In the genomic region with DNA sequence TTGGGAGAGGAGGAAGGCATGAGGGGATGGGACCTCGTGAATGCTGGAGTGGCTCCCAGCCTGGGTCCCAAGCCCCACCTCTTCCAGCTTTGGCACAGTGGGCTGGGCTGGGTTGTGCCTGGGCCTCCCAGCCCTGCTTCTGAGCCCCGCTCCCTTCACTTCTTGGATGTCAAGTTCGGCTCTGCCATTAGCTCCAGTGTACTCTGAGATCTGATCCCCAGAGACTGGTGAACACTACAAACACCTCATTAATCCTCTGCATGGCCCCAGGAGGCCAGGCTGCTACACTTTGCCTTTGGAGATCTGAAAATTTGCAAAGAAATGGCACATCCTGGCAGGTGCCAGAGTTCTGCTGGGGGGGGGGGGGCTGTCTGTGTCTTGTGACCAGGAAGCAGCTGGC, we compare ENCODE assay signal across 17 mouse cellular contexts. TPM values are rescaled to one million over a fixed set of nuclear protein-coding genes. Genes with fewer than 3 reads are reported as not detected.
DNase-seq lines count a peak whose midpoint lies in the region; ATAC-seq and TF ChIP-seq lines count a peak whose summit lies in the region.
"Had no signal": no experiment of that assay in that cellular context is flagged by ENCODE, and none has a peak within 500 bp of the region (broad histone marks: within the 10 kb centered on the region; RNA-seq: fewer than 3 reads in every experiment).

No protein-coding gene starts in this region.

- H3K4me2 ChIP-seq in hindbrain, postnatal 0 days (ENCODE audit: low read depth, low read length): no peak overlapping the region
- H3K4me2 ChIP-seq in hindbrain, embryonic 11.5 days (replicated peaks; ENCODE audit: low read depth, low read length): no peak overlapping the region
- no peak overlapping the region for H3K4me2 ChIP-seq in midbrain, embryonic 13.5 days (replicated peaks)
- H3K4me2 ChIP-seq: embryonic facial prominence, embryonic 13.5 days; forebrain, embryonic 13.5 days; heart, embryonic 13.5 days; hindbrain, embryonic 13.5 days had no signal

- H3K36me3 ChIP-seq in hindbrain, postnatal 0 days (ENCODE audit: insufficient read depth, low read length): no peaks in the 10 kb centered on the region
- no peaks in the 10 kb centered on the region for H3K36me3 ChIP-seq in hindbrain, embryonic 11.5 days (ENCODE audit: control insufficient read depth, insufficient read depth, low read length)
- H3K36me3 ChIP-seq in midbrain, embryonic 10.5 days: no peaks in the 10 kb centered on the region
- H3K36me3 ChIP-seq in midbrain, embryonic 13.5 days: no peaks in the 10 kb centered on the region
- H3K36me3 ChIP-seq: embryonic facial prominence, embryonic 13.5 days; heart, embryonic 13.5 days; hindbrain, embryonic 13.5 days had no signal

- no peak for TF ChIP-seq CTCF in hindbrain, postnatal 0 days (IDR thresholded peaks at IDR 0.05; ENCODE audit: low read depth)

- no peaks in the 10 kb centered on the region for H3K9me3 ChIP-seq in hindbrain, postnatal 0 days (ENCODE audit: low read length)
- H3K9me3 ChIP-seq in hindbrain, embryonic 11.5 days (ENCODE audit: control insufficient read depth, low read length): no peaks in the 10 kb centered on the region
- no peaks in the 10 kb centered on the region for H3K9me3 ChIP-seq in midbrain, embryonic 10.5 days (replicated peaks)
- no peaks in the 10 kb centered on the region for H3K9me3 ChIP-seq in midbrain, embryonic 13.5 days
- H3K9me3 ChIP-seq: embryonic facial prominence, embryonic 13.5 days; forebrain, embryonic 13.5 days; heart, embryonic 13.5 days; hindbrain, embryonic 13.5 days had no signal

- H3K4me1 ChIP-seq in hindbrain, postnatal 0 days (ENCODE audit: insufficient read depth, low read length): no peaks in the 10 kb centered on the region
- H3K4me1 ChIP-seq in hindbrain, embryonic 11.5 days (replicated peaks; ENCODE audit: control insufficient read depth, insufficient read depth, low read length): peaks cover 6% of the 10 kb centered on the region; the same call in 1 of the 2 replicates
- H3K4me1 ChIP-seq in midbrain, embryonic 10.5 days: peaks cover 32% of the 10 kb centered on the region
- peaks cover 27% of the 10 kb centered on the region for H3K4me1 ChIP-seq in midbrain, embryonic 13.5 days (replicated peaks)
- H3K4me1 ChIP-seq: heart, embryonic 13.5 days had no signal

- no peak overlapping the region for H3K27ac ChIP-seq in hindbrain, postnatal 0 days
- H3K27ac ChIP-seq in hindbrain, embryonic 11.5 days (ENCODE audit: low read depth, low read length): no peak overlapping the region
- H3K27ac ChIP-seq in midbrain, embryonic 10.5 days (replicated peaks): 0 out of 2 replicates have a peak overlapping the region, but pooled peaks have one; percentile 2
- no peak overlapping the region for H3K27ac ChIP-seq in midbrain, embryonic 13.5 days
- H3K27ac ChIP-seq: embryonic facial prominence, embryonic 13.5 days; forebrain, embryonic 13.5 days; heart, embryonic 13.5 days; hindbrain, embryonic 13.5 days had no signal

- no peak for ATAC-seq in hindbrain, postnatal 0 days
- ATAC-seq in hindbrain, embryonic 11.5 days (ENCODE audit: low FRiP score): no peak
- no peak for ATAC-seq in midbrain, embryonic 13.5 days
- ATAC-seq: forebrain, embryonic 13.5 days had no signal

- H3K4me3 ChIP-seq in hindbrain, postnatal 0 days (ENCODE audit: low read length): no peak overlapping the region
- no peak overlapping the region for H3K4me3 ChIP-seq in hindbrain, embryonic 11.5 days (ENCODE audit: low read depth, low read length)
- no peak overlapping the region for H3K4me3 ChIP-seq in midbrain, embryonic 10.5 days
- no peak overlapping the region for H3K4me3 ChIP-seq in midbrain, embryonic 13.5 days (replicated peaks)
- H3K4me3 ChIP-seq: embryonic facial prominence, embryonic 13.5 days; forebrain, embryonic 13.5 days; heart, embryonic 13.5 days; hindbrain, embryonic 13.5 days had no signal

- 51% methylated on average over 3 of the region's 3 CpGs for WGBS in hindbrain, postnatal 0 days
- WGBS in hindbrain, embryonic 11.5 days: 70% methylated on average over 3 of the region's 3 CpGs
- WGBS in midbrain, embryonic 10.5 days: 69% methylated on average over 3 of the region's 3 CpGs
- 52% methylated on average over 3 of the region's 3 CpGs for WGBS in midbrain, embryonic 13.5 days

- H3K9ac ChIP-seq in hindbrain, postnatal 0 days (replicated peaks; ENCODE audit: low read length): no peak overlapping the region
- H3K9ac ChIP-seq in hindbrain, embryonic 11.5 days (ENCODE audit: low read depth, low read length): no peak overlapping the region
- H3K9ac ChIP-seq in midbrain, embryonic 13.5 days (replicated peaks): no peak overlapping the region
- H3K9ac ChIP-seq: embryonic facial prominence, embryonic 13.5 days; forebrain, embryonic 13.5 days; heart, embryonic 13.5 days had no signal

- no peaks in the 10 kb centered on the region for H3K27me3 ChIP-seq in hindbrain, postnatal 0 days (ENCODE audit: insufficient read depth, low read length)
- H3K27me3 ChIP-seq in hindbrain, embryonic 11.5 days (ENCODE audit: control insufficient read depth, insufficient read depth, low read length): no peaks in the 10 kb centered on the region
- no peaks in the 10 kb centered on the region for H3K27me3 ChIP-seq in midbrain, embryonic 10.5 days (ENCODE audit: low read depth, poor library complexity, severe bottlenecking)
- H3K27me3 ChIP-seq in midbrain, embryonic 13.5 days: no peaks in the 10 kb centered on the region
- H3K27me3 ChIP-seq: forebrain, embryonic 13.5 days; hindbrain, embryonic 13.5 days had no signal

- DNase-seq in hindbrain, postnatal 0 days (ENCODE audit: low spot score): peak; percentile 10
- DNase-seq in hindbrain, embryonic 11.5 days (ENCODE audit: low spot score): no peak
- no peak for DNase-seq in midbrain, embryonic 10.5 days (ENCODE audit: low spot score)
- DNase-seq in MN1 (ENCODE audit: low spot score): peak; percentile 55
- peak; percentile 7 for DNase-seq in forelimb bud, embryonic 11.5 days (ENCODE audit: low read depth, low spot score)
- DNase-seq in spleen, adult 12 weeks (ENCODE audit: low spot score): no peak
- DNase-seq: adrenal gland, adult 2 months; adrenal gland, postnatal 25 days; gastrocnemius, postnatal 36 days; heart, adult 11 months; heart, postnatal 4 days had no signal

RNA-seq across cellular contexts. Expression of a gene that starts 39.7 kb away (rescaled TPM):
- total RNA-seq in hindbrain, postnatal 0 days (2014; rRNA removed): 66.0 and 75.2 TPM in 2 replicates
- polyA plus RNA-seq in hindbrain, postnatal 0 days (2015; fragmentation: Nextera tagmentation; extraction: Ambion mirVana): 98.3 and 102 TPM in 2 replicates
- 11.1 and 11.2 TPM in 2 replicates for polyA plus RNA-seq in hindbrain, embryonic 11.5 days (2014; fragmentation: Nextera tagmentation; extraction: Ambion mirVana)
- 11.9 and 18.7 TPM in 2 replicates for polyA plus RNA-seq in midbrain, embryonic 10.5 days (2016; fragmentation: Nextera tagmentation; extraction: Ambion mirVana)
- 62.3 and 65.4 TPM in 2 replicates for polyA plus RNA-seq in midbrain, embryonic 13.5 days (2015; fragmentation: Nextera tagmentation; extraction: Ambion mirVana)
- total RNA-seq: gastrocnemius, adult 8-10 months; gastrocnemius, postnatal 36 days had no signal

Comparison
In these comparisons a context has a peak if more than half of its experiments do, and no peak if none do; other contexts are left out.
1. DNase-seq: peak in hindbrain, postnatal 0 days (single experiment), MN1 (single experiment) and forelimb bud, embryonic 11.5 days (single experiment); none in hindbrain, embryonic 11.5 days (single experiment), midbrain, embryonic 10.5 days (single experiment) and spleen, adult 12 weeks (single experiment).